Mouse (Mus musculus) skeletal muscle tissue, adult 2 months (tissue): ENCODE measurements at regions not wholly inside any gene's neighbourhood (a gene's known extent, or its start where the extent isn't known, plus 50 kb on each side); places are given as distances from the start of the nearest gene placed in this dataset.
A peak's percentile ranks its signal among the peaks of the same experiment; 100 is the strongest.

Source experiments
- DNase-seq: peaks from one replicate; pipeline ENCODE4 v3.0.0-alpha.2; 2012; ENCODE audit warnings: low read depth, low spot score

DNA sequence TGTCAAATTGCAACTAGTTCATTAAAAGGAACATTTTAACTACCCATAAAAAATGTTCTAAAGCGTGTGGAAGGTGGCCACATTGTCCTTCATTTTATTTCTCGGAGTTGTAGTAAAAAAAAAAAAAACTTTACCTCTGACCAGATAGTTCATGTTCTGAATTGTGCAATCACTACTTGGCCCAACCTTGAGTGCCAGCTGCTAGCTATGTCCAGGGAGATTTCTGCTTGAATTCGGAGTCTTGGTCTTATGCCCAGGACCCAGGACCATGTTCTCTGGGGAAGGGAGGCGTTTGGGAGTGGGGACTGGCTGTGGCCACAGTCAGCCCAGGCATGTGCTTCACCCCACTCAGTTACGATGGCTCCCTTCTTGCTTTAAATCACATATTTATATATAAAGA lies 54.9 kb upstream of the Atp1b3 start:
- DNase-seq: peak; percentile 32

DNA sequence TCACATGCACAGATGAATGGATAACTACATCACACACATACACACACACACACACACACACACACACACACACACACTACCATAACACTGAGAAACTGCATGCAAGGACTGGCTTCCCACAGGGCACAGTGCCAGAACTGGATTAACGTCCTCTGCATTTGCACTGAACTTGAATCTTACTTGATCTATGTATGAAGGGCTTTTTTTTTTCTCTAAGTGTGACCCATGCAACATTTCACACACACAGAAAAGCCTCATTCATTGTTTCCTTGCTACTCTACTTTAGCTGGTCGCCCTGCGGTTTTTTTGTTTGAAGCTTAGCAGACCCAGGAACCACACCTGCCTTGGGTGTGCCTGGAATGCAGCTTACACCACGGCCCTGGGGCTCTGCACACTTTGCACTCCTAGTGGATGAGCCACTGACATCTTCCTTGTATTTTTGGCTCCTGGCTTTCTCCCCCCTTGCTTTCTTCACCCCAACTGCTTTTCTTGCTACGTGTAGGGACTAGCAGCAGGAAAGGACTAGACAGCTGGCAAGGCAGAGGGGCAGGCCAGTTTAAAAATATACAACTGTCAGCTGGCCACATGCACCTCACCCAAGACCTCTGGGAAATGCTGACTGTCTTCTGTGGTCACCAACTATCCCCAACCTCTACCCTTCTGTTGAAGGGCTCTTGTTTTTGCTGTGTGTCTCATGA lies 51.8 kb upstream of the Atp1b3 start:
- peak; percentile 38 for DNase-seq
